Mouse (Mus musculus): Measurements from ENCODE around the gene Adtrp. TPM values are rescaled to one million over a fixed set of nuclear protein-coding genes. Genes with fewer than 3 reads are reported as not detected.

Gene Adtrp
- polyA plus RNA-seq, 1 experiment from 2014 or later, result not detected

DNA sequence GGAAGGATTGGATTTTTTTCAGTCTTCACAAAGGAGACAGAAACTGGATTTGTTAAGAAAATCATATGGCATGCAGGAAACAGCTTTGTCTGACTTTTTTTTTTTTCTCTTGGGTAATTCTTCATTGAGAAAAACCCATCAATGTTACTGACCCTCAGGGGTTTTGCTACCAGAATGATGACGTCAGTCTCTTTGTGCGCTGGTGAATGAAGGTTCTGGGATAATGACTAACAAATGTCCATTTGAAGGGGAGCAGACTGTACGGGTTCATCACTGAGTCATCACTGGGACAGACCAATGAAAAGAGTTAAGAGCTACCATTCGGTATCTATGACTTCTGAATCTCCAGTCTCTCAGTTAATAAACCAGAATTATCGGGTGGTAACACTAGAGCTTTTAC lies 97.0 kb downstream of the Adtrp start:
- WGBS (ENCODE audit: insufficient replicate concordance), result 71% methylated on average over 5 of the region's 5 CpGs
- Histone ChIP-seq H3K27me3 (ENCODE audit: control insufficient read depth, insufficient read depth, low read length) (no peaks in the 10 kb centered on the region), H3K9ac (ENCODE audit: low read depth, low read length) (no peak overlapping the region), H3K4me2 (no peak overlapping the region), H3K36me3 (ENCODE audit: control insufficient read depth, insufficient read depth, low read length) (no peaks in the 10 kb centered on the region), H3K27ac (ENCODE audit: low read depth, low read length) (no peak overlapping the region), H3K4me3 (ENCODE audit: low read depth, low read length) (no peak overlapping the region), H3K9me3 (replicated peaks; ENCODE audit: control insufficient read depth, low read length) (no peaks in the 10 kb centered on the region), H3K4me1 (ENCODE audit: control insufficient read depth, insufficient read depth, low read length) (peaks cover 13% of the 10 kb centered on the region)
- no peak for ATAC-seq (replicated peaks; ENCODE audit: insufficient number of reproducible peaks, low FRiP score, low TSS enrichment)

DNA sequence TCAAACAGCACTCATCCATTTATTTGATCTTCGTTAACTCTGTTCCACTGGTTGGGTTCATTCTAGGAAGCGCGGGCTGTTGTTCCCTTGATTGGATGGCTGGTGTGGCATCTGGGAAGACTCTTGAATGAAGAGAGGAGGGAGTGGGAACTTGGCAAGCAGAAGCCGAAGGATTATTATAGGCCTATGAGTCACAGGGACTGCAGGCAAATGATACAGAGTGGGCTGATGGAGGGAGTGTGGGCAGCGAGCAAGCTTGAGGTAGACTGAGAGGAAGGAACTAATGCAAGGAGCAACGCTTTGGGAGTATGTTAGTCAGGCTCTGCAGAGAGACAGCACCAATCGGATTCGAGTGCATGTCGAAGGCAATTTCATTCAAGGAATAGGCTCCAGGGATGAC lies 98.6 kb downstream of the Adtrp start:
- H3K9me3 ChIP-seq (replicated peaks; ENCODE audit: control insufficient read depth, low read length), result no peaks in the 10 kb centered on the region
- WGBS (ENCODE audit: insufficient replicate concordance), result 64% methylated on average over 9 of the region's 9 CpGs
- peak overlapping the region; percentile 22; the same call in 1 of the 2 replicates for H3K4me2 ChIP-seq
- no peak overlapping the region for H3K4me3 ChIP-seq (ENCODE audit: low read depth, low read length)
- peak overlapping the region; percentile 31; the same call in 1 of the 2 replicates for H3K27ac ChIP-seq (ENCODE audit: low read depth, low read length)
- peaks cover 13% of the 10 kb centered on the region for H3K4me1 ChIP-seq (ENCODE audit: control insufficient read depth, insufficient read depth, low read length)
- no peaks in the 10 kb centered on the region for H3K36me3 ChIP-seq (ENCODE audit: control insufficient read depth, insufficient read depth, low read length)
- no peak for ATAC-seq (replicated peaks; ENCODE audit: insufficient number of reproducible peaks, low FRiP score, low TSS enrichment)
- no peak overlapping the region for H3K9ac ChIP-seq (ENCODE audit: low read depth, low read length)
- no peaks in the 10 kb centered on the region for H3K27me3 ChIP-seq (ENCODE audit: control insufficient read depth, insufficient read depth, low read length)

DNA sequence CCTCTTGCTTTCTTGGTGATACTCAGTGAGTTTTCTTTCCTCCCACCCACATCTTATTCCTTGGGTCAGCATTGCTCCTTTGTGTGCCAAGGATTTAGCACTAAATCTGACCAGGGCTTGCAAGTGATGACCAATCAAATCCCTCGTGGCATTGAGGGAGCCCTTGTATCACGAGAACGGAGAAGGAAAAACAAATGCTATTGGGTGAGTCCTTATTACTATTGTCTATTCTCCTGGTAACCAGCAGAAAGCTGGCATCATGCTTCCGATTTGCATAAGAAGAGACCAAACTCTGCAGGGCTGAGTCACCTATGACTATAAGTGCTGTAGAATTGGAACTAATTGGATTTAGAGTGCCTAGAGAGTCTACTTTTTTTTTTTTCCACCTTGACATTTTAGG lies 99.8 kb downstream of the Adtrp start:
- WGBS (ENCODE audit: insufficient replicate concordance), result 80% methylated on average over 4 of the region's 4 CpGs
- H3K9me3 ChIP-seq (replicated peaks; ENCODE audit: control insufficient read depth, low read length), result no peaks in the 10 kb centered on the region
- H3K9ac ChIP-seq (ENCODE audit: low read depth, low read length), result no peak overlapping the region
- H3K4me1 ChIP-seq (ENCODE audit: control insufficient read depth, insufficient read depth, low read length), result peaks cover 13% of the 10 kb centered on the region
- H3K4me3 ChIP-seq (ENCODE audit: low read depth, low read length), result no peak overlapping the region
- no peak overlapping the region for H3K27ac ChIP-seq (ENCODE audit: low read depth, low read length)
- no peak for ATAC-seq (replicated peaks; ENCODE audit: insufficient number of reproducible peaks, low FRiP score, low TSS enrichment)
- H3K27me3 ChIP-seq (ENCODE audit: control insufficient read depth, insufficient read depth, low read length), result no peaks in the 10 kb centered on the region
- H3K4me2 ChIP-seq, result no peak overlapping the region
- H3K36me3 ChIP-seq (ENCODE audit: control insufficient read depth, insufficient read depth, low read length), result no peaks in the 10 kb centered on the region

DNA sequence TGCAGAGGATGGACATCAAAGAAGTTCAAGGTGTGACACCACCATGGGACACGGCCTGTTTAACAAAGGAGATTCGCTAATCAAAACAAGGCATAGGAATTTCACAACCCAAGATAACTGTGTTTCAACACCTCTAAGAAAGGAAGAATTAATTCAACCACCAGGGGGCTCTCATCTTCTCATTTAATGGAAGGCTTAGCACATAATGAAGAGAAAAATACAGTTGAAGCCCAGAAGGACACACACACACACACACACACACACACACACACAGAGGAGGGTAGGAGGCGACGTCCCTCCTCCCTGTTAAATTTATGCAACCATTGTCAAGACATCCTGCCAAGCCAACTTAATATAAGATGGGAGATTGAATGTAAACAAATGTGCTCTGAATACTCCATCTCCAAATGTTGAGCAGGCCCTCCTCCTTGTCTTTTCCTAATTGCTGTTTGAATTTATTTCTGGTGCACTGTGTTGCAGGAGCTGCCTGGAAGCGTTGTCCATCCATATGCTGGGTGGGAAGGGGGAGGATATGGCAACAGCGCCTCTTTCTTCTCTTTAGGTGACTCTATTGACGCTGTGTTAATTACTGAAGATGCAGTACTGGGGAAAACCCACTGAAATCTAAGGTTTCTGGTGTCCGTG lies 100.4 kb downstream of the Adtrp start:
- H3K9me3 ChIP-seq (replicated peaks; ENCODE audit: control insufficient read depth, low read length), result no peaks in the 10 kb centered on the region
- ATAC-seq (replicated peaks; ENCODE audit: insufficient number of reproducible peaks, low FRiP score, low TSS enrichment), result no peak
- 54% methylated on average over 8 of the region's 8 CpGs for WGBS (ENCODE audit: insufficient replicate concordance)

DNA sequence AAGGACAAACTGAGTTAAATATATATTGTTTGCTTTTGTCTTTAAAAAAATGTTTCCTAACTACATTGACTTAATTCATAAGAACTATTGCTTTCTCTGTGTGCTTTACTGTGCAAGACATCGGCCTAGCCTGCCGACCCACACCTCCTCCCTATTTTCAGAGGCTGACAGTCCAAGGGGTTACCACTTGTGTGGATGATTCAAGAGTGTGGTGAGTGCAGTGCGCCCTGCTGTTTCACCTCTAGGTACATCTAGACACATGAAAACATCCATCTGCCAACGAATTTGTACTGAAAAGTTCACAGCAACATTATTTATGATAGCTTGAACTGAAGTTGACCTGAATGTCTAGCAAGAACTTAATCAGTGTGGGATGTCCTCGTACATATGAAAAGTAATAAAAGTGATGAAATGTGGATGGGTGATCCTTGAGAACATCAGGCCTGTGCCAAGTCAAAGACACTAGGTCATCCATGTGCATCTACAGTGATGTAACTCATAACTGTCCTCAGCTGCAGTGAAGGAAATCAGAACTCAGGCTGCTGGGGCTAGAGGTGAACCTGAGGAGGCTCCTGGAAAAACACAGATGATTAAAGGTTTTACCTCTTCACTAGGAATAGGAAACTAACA lies 106.9 kb downstream of the Adtrp start:
- Histone ChIP-seq H3K27ac (ENCODE audit: low read depth, low read length) (no peak overlapping the region), H3K4me1 (ENCODE audit: control insufficient read depth, insufficient read depth, low read length) (peaks cover 8% of the 10 kb centered on the region), H3K4me3 (ENCODE audit: low read depth, low read length) (no peak overlapping the region), H3K9me3 (replicated peaks; ENCODE audit: control insufficient read depth, low read length) (no peaks in the 10 kb centered on the region), H3K27me3 (ENCODE audit: control insufficient read depth, insufficient read depth, low read length) (no peaks in the 10 kb centered on the region), H3K9ac (ENCODE audit: low read depth, low read length) (no peak overlapping the region), H3K4me2 (no peak overlapping the region), H3K36me3 (ENCODE audit: control insufficient read depth, insufficient read depth, low read length) (no peaks in the 10 kb centered on the region)
- 65% methylated on average over 5 of the region's 5 CpGs for WGBS (ENCODE audit: insufficient replicate concordance)
- ATAC-seq (replicated peaks; ENCODE audit: insufficient number of reproducible peaks, low FRiP score, low TSS enrichment), result peak; percentile 49; the same call in 1 of the 2 replicates

More for the DNA sequence above, 100.4 kb downstream of the Adtrp start:
- Histone ChIP-seq H3K9ac (ENCODE audit: low read depth, low read length) (no peak overlapping the region), H3K4me2 (no peak overlapping the region), H3K27ac (ENCODE audit: low read depth, low read length) (no peak overlapping the region), H3K4me1 (ENCODE audit: control insufficient read depth, insufficient read depth, low read length) (peaks cover 13% of the 10 kb centered on the region), H3K4me3 (ENCODE audit: low read depth, low read length) (no peak overlapping the region), H3K36me3 (ENCODE audit: control insufficient read depth, insufficient read depth, low read length) (no peaks in the 10 kb centered on the region), H3K27me3 (ENCODE audit: control insufficient read depth, insufficient read depth, low read length) (no peaks in the 10 kb centered on the region)

DNA sequence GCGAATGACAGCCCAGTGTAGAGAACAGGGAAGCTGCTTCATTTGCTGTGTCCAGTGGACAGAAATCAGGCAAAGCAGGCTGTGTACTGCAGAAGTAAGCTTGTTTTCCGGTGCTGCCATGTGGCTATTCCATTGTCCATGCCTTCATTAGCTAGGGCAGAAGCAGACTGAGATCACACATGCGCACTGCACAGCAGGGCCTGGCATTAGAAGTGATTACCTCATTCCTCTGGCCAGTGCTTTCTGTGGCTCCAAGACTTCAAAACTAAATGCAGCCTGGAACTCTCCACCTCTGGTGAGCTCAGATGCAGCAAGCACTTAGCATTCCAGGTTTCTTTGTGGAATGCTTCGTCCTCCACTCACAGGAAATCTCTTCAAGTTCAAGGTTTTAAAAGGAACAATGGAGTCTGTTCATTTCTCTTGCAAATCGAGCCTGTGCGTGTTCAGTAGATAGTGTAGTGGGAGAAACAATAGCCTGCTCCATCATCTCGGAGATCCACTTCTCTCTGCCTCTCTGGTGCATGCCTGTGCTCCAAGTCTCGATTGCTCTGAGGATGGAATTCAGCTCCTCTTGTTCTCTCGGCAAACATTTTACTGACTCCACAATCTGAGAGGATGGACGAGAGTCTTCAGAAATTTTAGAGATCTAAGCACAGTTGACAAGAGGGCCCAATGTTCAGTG lies 109.7 kb downstream of the Adtrp start:
- H3K27me3 ChIP-seq (ENCODE audit: control insufficient read depth, insufficient read depth, low read length), result no peaks in the 10 kb centered on the region
- no peak for ATAC-seq (replicated peaks; ENCODE audit: insufficient number of reproducible peaks, low FRiP score, low TSS enrichment)
- H3K9me3 ChIP-seq (replicated peaks; ENCODE audit: control insufficient read depth, low read length), result no peaks in the 10 kb centered on the region
- no peak overlapping the region for H3K4me3 ChIP-seq (ENCODE audit: low read depth, low read length)
- WGBS (ENCODE audit: insufficient replicate concordance), result 40% methylated on average over 10 of the region's 10 CpGs
- no peak overlapping the region for H3K9ac ChIP-seq (ENCODE audit: low read depth, low read length)
- peak overlapping the region; percentile 74 for H3K27ac ChIP-seq (ENCODE audit: low read depth, low read length)
- no peak overlapping the region for H3K4me2 ChIP-seq
- no peaks in the 10 kb centered on the region for H3K36me3 ChIP-seq (ENCODE audit: control insufficient read depth, insufficient read depth, low read length)
- H3K4me1 ChIP-seq (ENCODE audit: control insufficient read depth, insufficient read depth, low read length), result peaks cover 9% of the 10 kb centered on the region

DNA sequence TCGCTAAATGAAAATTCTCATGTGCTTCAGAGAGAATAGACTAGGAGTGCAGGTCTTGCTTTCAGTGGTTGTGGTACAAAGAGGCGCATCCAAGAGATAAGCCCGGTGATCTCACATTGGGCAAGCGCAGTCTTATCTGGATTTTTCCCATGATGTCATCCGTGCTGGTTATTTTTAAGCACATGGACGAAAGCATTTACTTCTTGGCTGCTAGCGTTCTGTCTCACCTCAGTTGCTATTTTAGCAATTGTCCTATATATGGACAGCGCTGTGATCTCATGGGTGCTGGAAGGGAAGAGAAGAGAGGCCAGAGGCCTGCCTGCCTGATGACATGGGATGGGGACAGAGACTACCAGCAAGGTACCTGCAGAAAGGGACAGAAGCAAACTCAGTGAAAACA lies 117.8 kb downstream of the Adtrp start:
- 33% methylated on average over 8 of the region's 8 CpGs for WGBS (ENCODE audit: insufficient replicate concordance)
- peaks cover 5% of the 10 kb centered on the region; the same call in 1 of the 2 replicates for H3K4me1 ChIP-seq (ENCODE audit: control insufficient read depth, insufficient read depth, low read length)
- no peak overlapping the region for H3K9ac ChIP-seq (ENCODE audit: low read depth, low read length)
- peak overlapping the region; percentile 78 for H3K27ac ChIP-seq (ENCODE audit: low read depth, low read length)
- H3K4me2 ChIP-seq, result no peak overlapping the region; the same call in 1 of the 2 replicates
- no peaks in the 10 kb centered on the region for H3K36me3 ChIP-seq (ENCODE audit: control insufficient read depth, insufficient read depth, low read length)
- no peak overlapping the region for H3K4me3 ChIP-seq (ENCODE audit: low read depth, low read length)
- ATAC-seq (replicated peaks; ENCODE audit: insufficient number of reproducible peaks, low FRiP score, low TSS enrichment), result 0 out of 2 replicates have a peak, but pooled peaks have one; percentile 52
- H3K27me3 ChIP-seq (ENCODE audit: control insufficient read depth, insufficient read depth, low read length), result no peaks in the 10 kb centered on the region
- H3K9me3 ChIP-seq (replicated peaks; ENCODE audit: control insufficient read depth, low read length), result no peaks in the 10 kb centered on the region

DNA sequence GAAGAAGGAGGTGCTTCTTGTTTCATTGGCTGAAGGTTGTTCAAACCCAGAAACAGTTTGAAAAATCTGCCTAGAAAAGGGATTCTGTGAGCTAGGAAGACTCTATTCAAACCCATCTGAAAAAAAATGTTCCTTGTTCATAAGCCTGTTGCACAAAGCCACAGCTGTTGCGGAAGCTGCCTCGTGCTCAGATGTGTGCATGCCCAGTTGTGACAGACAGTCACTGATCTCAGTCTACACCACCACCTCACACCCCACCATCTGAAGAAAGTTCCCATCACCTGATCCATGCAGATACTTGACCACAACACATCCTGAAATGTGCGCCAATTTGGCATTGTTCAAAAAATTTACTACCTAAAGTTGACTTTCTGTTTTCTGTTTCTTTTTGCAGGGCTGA lies 119.7 kb downstream of the Adtrp start:
- Histone ChIP-seq H3K27ac (ENCODE audit: low read depth, low read length) (no peak overlapping the region), H3K4me1 (ENCODE audit: control insufficient read depth, insufficient read depth, low read length) (peaks cover 5% of the 10 kb centered on the region; the same call in 1 of the 2 replicates), H3K27me3 (ENCODE audit: control insufficient read depth, insufficient read depth, low read length) (no peaks in the 10 kb centered on the region), H3K9me3 (replicated peaks; ENCODE audit: control insufficient read depth, low read length) (no peaks in the 10 kb centered on the region), H3K4me2 (no peak overlapping the region), H3K9ac (ENCODE audit: low read depth, low read length) (no peak overlapping the region), H3K4me3 (ENCODE audit: low read depth, low read length) (no peak overlapping the region), H3K36me3 (ENCODE audit: control insufficient read depth, insufficient read depth, low read length) (no peaks in the 10 kb centered on the region)
- ATAC-seq (replicated peaks; ENCODE audit: insufficient number of reproducible peaks, low FRiP score, low TSS enrichment), result no peak
- 83% methylated on average over 3 of the region's 3 CpGs for WGBS (ENCODE audit: insufficient replicate concordance)

All from heart, embryonic 11.5 days (tissue).